Mouse (Mus musculus) v-Abl transformed pro-B cells (cell line): ENCODE measurements at regions not wholly inside any gene's neighbourhood (a gene's known extent, or its start where the extent isn't known, plus 50 kb on each side); places are given as distances from the start of the nearest gene placed in this dataset.
"Not testable (repeated sequence)": the region's sequence is repeated elsewhere in the genome, so short reads cannot be mapped to it uniquely, and the experiment has no call there.

ENCODE experiments used
- in situ Hi-C, 2 experiments: fragments of 400-800 bp; cut with MboI; formaldehyde crosslinking; loops; one replicate each; pipeline ENCODE4 v1.15.1; 2025; ENCODE audit not compliant: unreplicated experiment in 2 of 2

- in situ Hi-C loops: no loop called here
These were observed 787.0 kb downstream of the Rab28 start for GRCm38 (mm10) chr5:40920920-40921319.

- in situ Hi-C loops: no loop called here
These were observed 799.2 kb downstream of the Rab28 start for GRCm38 (mm10) chr5:40908803-40909202.

GRCm38 (mm10) chr5:40901742-40902141 is 806.2 kb downstream of the Rab28 start:
- in situ Hi-C loops: no loop called here

- in situ Hi-C loops: no loop called here
These were observed 825.1 kb downstream of the Rab28 start for GRCm38 (mm10) chr5:40882886-40883285.

GRCm38 (mm10) chr5:40877756-40878155 is 830.2 kb downstream of the Rab28 start:
- in situ Hi-C loops: no loop called here

- in situ Hi-C loops: not testable (repeated sequence)
These were observed 845.6 kb downstream of the Rab28 start for GRCm38 (mm10) chr5:40862349-40862748.
